Mouse (Mus musculus) heart, embryonic 13.5 days (tissue): ENCODE measurements around the gene Hcar1. TPM values are rescaled to one million over a fixed set of nuclear protein-coding genes. Genes with fewer than 3 reads are reported as not detected.

ENCODE experiments used
- ATAC-seq: fragments of 200-750 bp; cut with Nextera tagmentation; 2 replicates; pipeline ENCODE4 v1.8.0; 2017; ENCODE audit warnings: moderate TSS enrichment; ENCODE audit not compliant: insufficient number of reproducible peaks, low FRiP score, low TSS enrichment; ENCODE audit errors: extremely low read depth
- H3K27ac ChIP-seq: fragments of 300-500 bp; sonication (generic); replicated peaks from 2 replicates; pipeline ENCODE4 v1.5.1; 2015; ENCODE audit warnings: moderate library complexity, mild to moderate bottlenecking, inconsistent platforms
- H3K27me3 ChIP-seq: fragments of 300-500 bp; sonication (generic); replicated peaks from 2 replicates; pipeline ENCODE4 v1.6.1; 2015; ENCODE audit warnings: mild to moderate bottlenecking, inconsistent platforms
- H3K36me3 ChIP-seq: fragments of 300-500 bp; sonication (generic); 2 replicates; pipeline ENCODE4 v1.6.1; 2015; ENCODE audit warnings: mild to moderate bottlenecking, inconsistent platforms
- H3K4me1 ChIP-seq: fragments of 300-500 bp; sonication (generic); 2 replicates; pipeline ENCODE4 v1.6.1; 2015; ENCODE audit warnings: inconsistent platforms
- H3K4me2 ChIP-seq: fragments of 300-500 bp; sonication (generic); 2 replicates; pipeline ENCODE4 v1.6.1; 2015; ENCODE audit warnings: inconsistent platforms, mild to moderate bottlenecking, moderate library complexity
- H3K4me3 ChIP-seq: fragments of 300-500 bp; sonication (generic); 2 replicates; pipeline ENCODE4 v1.5.1; 2015; ENCODE audit warnings: moderate library complexity, mild to moderate bottlenecking, inconsistent platforms
- H3K9ac ChIP-seq: fragments of 300-500 bp; sonication (generic); 2 replicates; pipeline ENCODE4 v1.6.1; 2015; ENCODE audit warnings: inconsistent platforms, mild to moderate bottlenecking, moderate library complexity
- H3K9me3 ChIP-seq: fragments of 300-500 bp; sonication (generic); 2 replicates; pipeline ENCODE4 v1.6.1; 2016; ENCODE audit warnings: inconsistent platforms
- WGBS: fragments of 180-500 bp; shearing (Covaris S2); methylation state at CpG from one replicate; pipeline ENCODE4 v1.1.7; 2015; ENCODE audit warnings: mixed read lengths; 5-methylcytosine and 5-hydroxymethylcytosine counted together
- polyA plus RNA-seq: library from polyadenylated mRNA; unstranded; fragments of >200 nt; fragmentation: Nextera tagmentation; extraction: Ambion mirVana; gene quantifications from 2 replicates; pipeline ENCODE4 v1.2.1, GENCODE M21; 2015

Gene Hcar1
- polyA plus RNA-seq, 1 experiment from 2014 or later: 0.20 TPM

DNA sequence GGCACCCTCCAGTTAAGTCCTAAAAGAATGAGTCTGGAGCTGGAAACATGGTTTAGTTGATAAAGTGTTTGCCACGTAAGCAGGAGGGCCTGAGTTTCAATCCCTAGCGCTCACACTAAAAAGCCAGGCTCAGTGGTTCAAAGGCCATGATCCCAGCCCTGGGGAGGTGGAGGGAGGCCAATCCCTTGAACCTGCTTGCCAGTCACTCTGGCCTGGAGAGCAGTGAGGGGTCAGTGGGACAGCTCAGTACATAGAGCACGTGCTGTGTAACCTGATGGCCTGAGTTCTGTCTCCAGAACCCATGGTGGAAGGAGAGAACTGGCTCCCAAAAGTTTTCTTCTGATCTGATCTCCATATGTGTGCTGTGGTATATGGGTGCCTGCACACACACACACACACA lies 45.0 kb downstream of the Hcar1 start:
- no peak overlapping the region for H3K4me2 ChIP-seq
- no peak overlapping the region for H3K4me3 ChIP-seq
- H3K9me3 ChIP-seq: no peaks in the 10 kb centered on the region
- no peak overlapping the region for H3K9ac ChIP-seq
- H3K36me3 ChIP-seq: no peaks in the 10 kb centered on the region
- no peak overlapping the region for H3K27ac ChIP-seq
- 63% methylated on average over 3 of the region's 3 CpGs for WGBS
- no peaks in the 10 kb centered on the region for H3K4me1 ChIP-seq
- ATAC-seq: no peak
- no peaks in the 10 kb centered on the region for H3K27me3 ChIP-seq

DNA sequence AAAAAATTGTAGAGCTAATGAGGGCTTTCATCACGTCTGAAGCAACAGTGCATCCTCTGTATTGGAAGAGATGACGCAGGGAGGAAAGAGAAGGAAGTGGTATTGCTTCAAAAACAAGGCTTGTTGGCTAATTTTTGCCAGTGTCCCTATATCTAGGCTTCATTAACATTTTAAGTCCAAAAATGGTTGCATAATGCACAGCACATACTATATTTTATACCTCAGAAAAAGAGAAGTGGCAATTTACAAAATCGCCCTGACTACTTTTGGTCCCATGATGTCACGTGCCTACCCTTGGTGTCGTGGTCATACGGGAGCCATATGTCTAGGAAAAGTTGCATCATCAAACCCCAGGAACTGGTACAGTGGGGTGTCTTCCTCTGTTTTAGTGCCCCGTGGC lies 47.5 kb downstream of the Hcar1 start:
- H3K4me2 ChIP-seq: no peak overlapping the region
- no peaks in the 10 kb centered on the region for H3K36me3 ChIP-seq
- no peaks in the 10 kb centered on the region for H3K9me3 ChIP-seq
- H3K4me1 ChIP-seq: no peaks in the 10 kb centered on the region
- no peak for ATAC-seq
- 85% methylated on average over 7 of the region's 7 CpGs for WGBS
- no peaks in the 10 kb centered on the region for H3K27me3 ChIP-seq
- H3K27ac ChIP-seq: no peak overlapping the region
- no peak overlapping the region for H3K9ac ChIP-seq
- H3K4me3 ChIP-seq: no peak overlapping the region

DNA sequence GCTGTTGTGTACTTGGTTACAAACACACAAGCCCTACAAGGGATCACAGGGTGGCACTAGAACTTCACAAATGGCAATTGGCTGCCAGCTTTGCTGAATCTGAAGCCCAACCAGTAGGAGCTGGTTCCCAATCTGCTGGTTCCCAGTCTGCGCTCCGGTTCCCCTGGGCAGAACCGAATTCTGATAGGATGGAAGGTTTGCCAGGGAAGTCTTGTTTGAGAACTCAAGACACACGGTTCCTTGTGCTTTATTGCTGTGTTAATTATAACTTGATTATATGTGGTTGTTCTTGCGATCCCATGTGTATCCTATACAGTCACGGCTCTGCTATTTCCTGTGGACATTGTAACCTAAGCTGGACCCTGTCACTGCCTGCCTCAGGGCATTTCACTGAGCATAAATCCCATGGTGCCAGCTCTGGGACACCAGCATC lies 52.1 kb downstream of the Hcar1 start:
- Histone ChIP-seq H3K27me3 (no peaks in the 10 kb centered on the region), H3K27ac (no peak overlapping the region), H3K9me3 (no peaks in the 10 kb centered on the region), H3K36me3 (0 out of 2 replicates have a peak, but pooled peaks cover 5% of the 10 kb centered on the region), H3K4me1 (no peaks in the 10 kb centered on the region), H3K9ac (no peak overlapping the region), H3K4me2 (no peak overlapping the region), H3K4me3 (no peak overlapping the region)
- 68% methylated on average over 6 of the region's 6 CpGs for WGBS
- ATAC-seq: no peak

Other genes with a start within 250 kb of the Hcar1 start
- 48.0 and 48.9 TPM in 2 replicates for gene Clip1, start 195.4 kb downstream of the Hcar1 start, polyA plus RNA-seq
- 53.4 and 56.1 TPM in 2 replicates for gene Zcchc8, start 158.9 kb downstream of the Hcar1 start, polyA plus RNA-seq
- gene Rsrc2, start 130.6 kb downstream of the Hcar1 start, polyA plus RNA-seq: 73.5 and 76.2 TPM in 2 replicates
- gene Kntc1, start 130.3 kb downstream of the Hcar1 start, polyA plus RNA-seq: 16.1 and 18.8 TPM in 2 replicates
- gene Hcar2, start 14.5 kb downstream of the Hcar1 start, polyA plus RNA-seq: 0.09 TPM in 1 of 2 replicates, not detected in the other
- gene Denr, start 27.2 kb upstream of the Hcar1 start, polyA plus RNA-seq: 81.9 and 97.3 TPM in 2 replicates
- 1.3 and 2.9 TPM in 2 replicates for gene Gm43518, start 47.4 kb upstream of the Hcar1 start, polyA plus RNA-seq
- gene Ccdc62, start 50.7 kb upstream of the Hcar1 start, polyA plus RNA-seq: 3.7 TPM in 2 replicates
- gene Hip1r, start 93.6 kb upstream of the Hcar1 start, polyA plus RNA-seq: 4.7 and 5.6 TPM in 2 replicates
- gene Vps37b, start 152.2 kb upstream of the Hcar1 start, polyA plus RNA-seq: 51.2 and 52.2 TPM in 2 replicates
- gene Abcb9, start 215.8 kb upstream of the Hcar1 start, polyA plus RNA-seq: 1.6 and 1.7 TPM in 2 replicates
- gene Ogfod2, start 232.3 kb upstream of the Hcar1 start, polyA plus RNA-seq: 18.3 and 18.8 TPM in 2 replicates
- 68.5 and 70.8 TPM in 2 replicates for gene Arl6ip4, start 236.1 kb upstream of the Hcar1 start, polyA plus RNA-seq